In genomic region chr1:120532321-120532916, GRCm38 (mm10) we compare ENCODE assay signal across 33 mouse cellular contexts. TPM values are rescaled to one million over a fixed set of nuclear protein-coding genes. Genes with fewer than 3 reads are reported as not detected.
DNase-seq lines count a peak whose midpoint lies in the region; ATAC-seq and TF ChIP-seq lines count a peak whose summit lies in the region.
"Had no signal": no experiment of that assay in that cellular context is flagged by ENCODE, and none has a peak within 500 bp of the region (broad histone marks: within the 10 kb centered on the region; RNA-seq: fewer than 3 reads in every experiment).

No protein-coding gene starts in this region.

- H3K27me3 ChIP-seq in liver, postnatal 0 days (ENCODE audit: insufficient read depth, low read length): no peaks in the 10 kb centered on the region
- no peaks in the 10 kb centered on the region for H3K27me3 ChIP-seq in liver, embryonic 12.5 days (replicated peaks)
- H3K27me3 ChIP-seq in CH12.LX (replicated peaks): no peaks in the 10 kb centered on the region
- H3K27me3 ChIP-seq in splenic B cell, adult 2 months (ENCODE audit: control insufficient read depth, insufficient read depth, low read length, poor library complexity, severe bottlenecking): no peaks in the 10 kb centered on the region
- H3K27me3 ChIP-seq: embryonic facial prominence, embryonic 15.5 days; forebrain, embryonic 12.5 days; heart, embryonic 15.5 days; intestine, embryonic 15.5 days; limb, embryonic 13.5 days; midbrain, embryonic 15.5 days; stomach, embryonic 15.5 days had no signal

- ATAC-seq in liver, postnatal 0 days: peak; percentile 51
- no peak for ATAC-seq in liver, embryonic 12.5 days
- ATAC-seq in hematopoietic stem cell, adult 5-6 weeks (replicated peaks in 1 of 2; ENCODE audit: insufficient read depth in 1 of 2, low FRiP score in 2 of 2, low TSS enrichment in 1 of 2, low read depth in 1 of 2, poor library complexity in 2 of 2, severe bottlenecking in 2 of 2): peak; percentile 91 to 97
- ATAC-seq: hindbrain, postnatal 0 days; intestine, embryonic 15.5 days; midbrain, embryonic 15.5 days had no signal

- 32% methylated on average over 6 of the region's 6 CpGs for WGBS in liver, postnatal 0 days (ENCODE audit: insufficient replicate concordance)
- WGBS in liver, embryonic 12.5 days (ENCODE audit: insufficient replicate concordance): 24% methylated on average over 6 of the region's 6 CpGs

- no peak for TF ChIP-seq CTCF in liver, postnatal 0 days (IDR thresholded peaks at IDR 0.05; ENCODE audit: low read depth)
- no peak for TF ChIP-seq CTCF in CH12.LX (conservative IDR thresholded peaks at IDR 0.05 in 1 of 2, IDR thresholded peaks at IDR 0.05 in 1 of 2; ENCODE audit: low read depth in 2 of 2, low read length in 2 of 2)

- no peak overlapping the region for H3K4me2 ChIP-seq in liver, postnatal 0 days (ENCODE audit: low read depth, low read length)
- no peak overlapping the region for H3K4me2 ChIP-seq in liver, embryonic 12.5 days
- H3K4me2 ChIP-seq in CH12.LX (ENCODE audit: insufficient read depth, low read depth, poor library complexity, severe bottlenecking): peak overlapping the region; percentile 61
- H3K4me2 ChIP-seq: embryonic facial prominence, embryonic 15.5 days; forebrain, embryonic 12.5 days; heart, embryonic 15.5 days; intestine, embryonic 15.5 days; limb, embryonic 13.5 days; liver, embryonic 11.5 days; midbrain, embryonic 15.5 days; stomach, embryonic 15.5 days had no signal

- H3K9ac ChIP-seq in liver, postnatal 0 days (replicated peaks): no peak overlapping the region
- H3K9ac ChIP-seq in liver, embryonic 12.5 days: no peak overlapping the region
- H3K9ac ChIP-seq in CH12.LX (ENCODE audit: insufficient read depth, low read depth): peak overlapping the region; percentile 51
- H3K9ac ChIP-seq: embryonic facial prominence, embryonic 15.5 days; forebrain, embryonic 12.5 days; heart, embryonic 15.5 days; intestine, embryonic 15.5 days; limb, embryonic 13.5 days; midbrain, embryonic 15.5 days; stomach, embryonic 15.5 days had no signal

- dilution Hi-C loops in CH12.LX (cut with MboI; ENCODE audit: extremely low pct_ligation_motif_present, extremely low pct_unique_long_range_greater_than_20kb, low sequenced_read_pairs): no loop called here

- H3K4me3 ChIP-seq in liver, postnatal 0 days (ENCODE audit: low read depth, low read length): no peak overlapping the region
- no peak overlapping the region for H3K4me3 ChIP-seq in liver, embryonic 12.5 days
- H3K4me3 ChIP-seq in CH12.LX (replicated peaks in 1 of 3; ENCODE audit: low read depth in 2 of 3, low read length in 2 of 3, poor library complexity in 1 of 3): no peak overlapping the region
- H3K4me3 ChIP-seq: embryonic facial prominence, embryonic 10.5 days; embryonic facial prominence, embryonic 15.5 days; forebrain, embryonic 12.5 days; heart, embryonic 15.5 days; intestine, embryonic 15.5 days; limb, embryonic 13.5 days; midbrain, embryonic 10.5 days; midbrain, embryonic 15.5 days; stomach, embryonic 15.5 days had no signal

- 0 out of 2 replicates have a peak, but pooled peaks have one; percentile 52 for TF ChIP-seq POLR2A in CH12.LX (IDR thresholded peaks at IDR 0.05; ENCODE audit: low read depth, low read length)

- no peak for TF ChIP-seq EP300 in liver, postnatal 0 days (IDR thresholded peaks at IDR 0.05; ENCODE audit: low read depth)
- TF ChIP-seq EP300 in CH12.LX (IDR thresholded peaks at IDR 0.05; ENCODE audit: low read length): peak; percentile 95

- no peak overlapping the region; the same call in 1 of the 2 replicates for H3K27ac ChIP-seq in liver, postnatal 0 days (ENCODE audit: low read depth)
- no peak overlapping the region for H3K27ac ChIP-seq in liver, embryonic 12.5 days
- H3K27ac ChIP-seq in CH12.LX (ENCODE audit: insufficient read depth, low read depth): peak overlapping the region; percentile 99
- H3K27ac ChIP-seq: embryonic facial prominence, embryonic 10.5 days; embryonic facial prominence, embryonic 15.5 days; forebrain, embryonic 12.5 days; heart, embryonic 15.5 days; hindbrain, postnatal 0 days; intestine, embryonic 15.5 days; limb, embryonic 13.5 days; midbrain, embryonic 10.5 days; midbrain, embryonic 15.5 days; stomach, embryonic 15.5 days had no signal

- TF ChIP-seq RAD21 in CH12.LX (IDR thresholded peaks at IDR 0.05; ENCODE audit: low read depth, low read length): peak; percentile 15

- H3K4me1 ChIP-seq in liver, postnatal 0 days (ENCODE audit: insufficient read depth): no peaks in the 10 kb centered on the region
- no peaks in the 10 kb centered on the region for H3K4me1 ChIP-seq in liver, embryonic 12.5 days
- H3K4me1 ChIP-seq in CH12.LX (ENCODE audit: control insufficient read depth in 1 of 2, insufficient read depth in 2 of 2): peaks cover 25 to 75% of the 10 kb centered on the region in 2 experiments
- H3K4me1 ChIP-seq: embryonic facial prominence, embryonic 10.5 days; embryonic facial prominence, embryonic 15.5 days; forebrain, embryonic 12.5 days; heart, embryonic 15.5 days; intestine, embryonic 15.5 days; limb, embryonic 13.5 days; midbrain, embryonic 10.5 days; midbrain, embryonic 15.5 days; stomach, embryonic 15.5 days had no signal

- DNase-seq in liver, postnatal 0 days: no peak
- DNase-seq in CH12.LX (ENCODE audit: extremely low read depth): peak; percentile 97
- peak; percentile 33 for DNase-seq in splenic B cell, adult 2 months (ENCODE audit: low read depth, low spot score)
- no peak for DNase-seq in right cerebral cortex, postnatal 14 days
- no peak for DNase-seq in thymus, postnatal 10 days (ENCODE audit: low spot score in 2 of 2)
- DNase-seq: adrenal gland, postnatal 25 days; cerebellum, adult 2 months; cerebellum, postnatal 14 days; gastrocnemius, postnatal 10 days; kidney, adult 2 months; kidney, postnatal 36 days; lung, postnatal 10 days; right cerebral cortex, postnatal 4 days; thymus, postnatal 14 days had no signal

- no peaks in the 10 kb centered on the region for H3K79me2 ChIP-seq in CH12.LX (replicated peaks; ENCODE audit: control insufficient read depth, extremely low read depth, insufficient read depth, poor library complexity, severe bottlenecking)

- H3K9me3 ChIP-seq in liver, postnatal 0 days (ENCODE audit: low read length): no peaks in the 10 kb centered on the region
- H3K9me3 ChIP-seq in liver, embryonic 12.5 days (replicated peaks): no peaks in the 10 kb centered on the region
- H3K9me3 ChIP-seq in CH12.LX (replicated peaks; ENCODE audit: low read length): peaks cover 8% of the 10 kb centered on the region
- H3K9me3 ChIP-seq: embryonic facial prominence, embryonic 10.5 days; embryonic facial prominence, embryonic 15.5 days; forebrain, embryonic 12.5 days; heart, embryonic 15.5 days; intestine, embryonic 15.5 days; limb, embryonic 13.5 days; midbrain, embryonic 10.5 days; midbrain, embryonic 15.5 days; stomach, embryonic 15.5 days had no signal

- in situ Hi-C loops in CH12.LX (cut with MboI; ENCODE audit: low pct_ligation_motif_present, low pct_unique_long_range_greater_than_20kb, low sequenced_read_pairs): loop anchor here (10.0 to 25.0 kb wide), 2 partner anchors 120 to 298 kb away; no protein-coding TSS in a partner anchor

- H3K36me3 ChIP-seq in liver, postnatal 0 days (replicated peaks; ENCODE audit: insufficient read depth, low read length): no peaks in the 10 kb centered on the region
- no peaks in the 10 kb centered on the region for H3K36me3 ChIP-seq in liver, embryonic 12.5 days
- no peaks in the 10 kb centered on the region for H3K36me3 ChIP-seq in CH12.LX (replicated peaks in 1 of 2; ENCODE audit: control insufficient read depth in 1 of 2, insufficient read depth in 1 of 2, low read length in 1 of 2)
- no peaks in the 10 kb centered on the region for H3K36me3 ChIP-seq in splenic B cell, adult 2 months (ENCODE audit: control insufficient read depth, insufficient read depth, low read length, poor library complexity, severe bottlenecking)
- H3K36me3 ChIP-seq: embryonic facial prominence, embryonic 10.5 days; embryonic facial prominence, embryonic 15.5 days; forebrain, embryonic 12.5 days; heart, embryonic 15.5 days; intestine, embryonic 15.5 days; limb, embryonic 13.5 days; midbrain, embryonic 10.5 days; midbrain, embryonic 15.5 days; stomach, embryonic 15.5 days had no signal

TF ChIP-seq in CH12.LX, 34 proteins besides CTCF, POLR2A, EP300 and RAD21 (continues in another document):
- no peak; the same call in 1 of the 2 replicates for TF ChIP-seq JUND (conservative IDR thresholded peaks at IDR 0.05; ENCODE audit: low read depth, low read length)
- TF ChIP-seq JUN (IDR thresholded peaks at IDR 0.05; ENCODE audit: insufficient read depth, low read depth, low read length): peak; percentile 52; the same call in 1 of the 2 replicates
- no peak for TF ChIP-seq CHD2 (IDR thresholded peaks at IDR 0.05; ENCODE audit: low read length)
- 0 out of 2 replicates have a peak, but pooled peaks have one; percentile 46 for TF ChIP-seq TBP (conservative IDR thresholded peaks at IDR 0.05; ENCODE audit: low read depth, low read length)
- TF ChIP-seq ZC3H11A (IDR thresholded peaks at IDR 0.05; ENCODE audit: low read depth, low read length): no peak
- peak; percentile 93 for TF ChIP-seq MEF2A (IDR thresholded peaks at IDR 0.05; ENCODE audit: borderline replicate concordance, low read depth, low read length)
- peak; percentile 98 for TF ChIP-seq ETS1 (conservative IDR thresholded peaks at IDR 0.05; ENCODE audit: low read depth, low read length)
- TF ChIP-seq NRF1 (IDR thresholded peaks at IDR 0.05; ENCODE audit: low read depth, low read length): 0 out of 2 replicates have a peak, but pooled peaks have one; percentile 23
- TF ChIP-seq E2F4 (IDR thresholded peaks at IDR 0.05; ENCODE audit: insufficient replicate concordance, low read depth, low read length): no peak
- TF ChIP-seq SIN3A (IDR thresholded peaks at IDR 0.05; ENCODE audit: low read length): no peak; the same call in 1 of the 2 replicates
- TF ChIP-seq IRF4 (IDR thresholded peaks at IDR 0.05; ENCODE audit: low read depth, low read length): peak; percentile 90
- no peak for TF ChIP-seq ZMIZ1 (IDR thresholded peaks at IDR 0.05; ENCODE audit: low read depth, low read length)
- TF ChIP-seq UBTF (IDR thresholded peaks at IDR 0.05; ENCODE audit: low read depth, low read length): 0 out of 2 replicates have a peak, but pooled peaks have one; percentile 29
- no peak for TF ChIP-seq ZKSCAN1 (IDR thresholded peaks at IDR 0.05; ENCODE audit: borderline replicate concordance, low read depth, low read length)
- peak; percentile 90 for TF ChIP-seq RCOR1 (conservative IDR thresholded peaks at IDR 0.05; ENCODE audit: low read depth, low read length)
- TF ChIP-seq TCF12 (IDR thresholded peaks at IDR 0.05; ENCODE audit: low read depth, low read length): peak; percentile 94

RNA-seq across cellular contexts. Expression of gene Marco, which starts 27.6 kb away (rescaled TPM):
- 47.9 and 52.6 TPM in 2 replicates for polyA plus RNA-seq in liver, postnatal 0 days (2015; fragmentation: Nextera tagmentation; extraction: Ambion mirVana)
- 11.9 and 13.0 TPM in 2 replicates for polyA plus RNA-seq in liver, embryonic 12.5 days (2016; fragmentation: Nextera tagmentation; extraction: Ambion mirVana)
- total RNA-seq in CH12.LX (2012; rRNA removed): 0.17 and 0.76 TPM in 2 replicates
- 0.15 and 0.19 TPM in 2 replicates for total RNA-seq in CH12.LX (2014; rRNA removed)
- polyA plus RNA-seq in CH12.LX (2012; ENCODE audit: insufficient read length, low read depth): 0.59 and 0.79 TPM in 2 replicates
- not detected in 2 replicates for total RNA-seq in hematopoietic stem cell, adult 5-6 weeks (2017)
- total RNA-seq: adrenal gland, adult 18-20 months; adrenal gland, postnatal 25 days; hindbrain, postnatal 0 days; layer of hippocampus, adult 8-10 months; layer of hippocampus, postnatal 25 days; left cerebral cortex, adult 8-10 months; left cerebral cortex, postnatal 36 days; neutrophil, adult 5-6 weeks had no signal
- polyA plus RNA-seq: cerebellum, adult 2 months; embryonic facial prominence, embryonic 10.5 days; embryonic facial prominence, embryonic 15.5 days; midbrain, embryonic 10.5 days had no signal

Comparison
In these comparisons a context has a peak if more than half of its experiments do, and no peak if none do; other contexts are left out.
1. DNase-seq: peak in CH12.LX (single experiment) and splenic B cell, adult 2 months (single experiment); none in liver, postnatal 0 days (single experiment), right cerebral cortex, postnatal 14 days (single experiment) and thymus, postnatal 10 days (0 of 2).